Mouse (Mus musculus) neutrophil, adult 59 days (primary cell): ENCODE measurements around the gene Resf1. TPM values are rescaled to one million over a fixed set of nuclear protein-coding genes. Genes with fewer than 3 reads are reported as not detected.

ENCODE experiments used
- total RNA-seq, 2 experiments: library from RNA; stranded (reverse); gene quantifications; 1 replicate in 1 of 2; 2 replicates in 1 of 2; pipeline ENCODE4 v1.2.4; 2023

Gene Resf1
- total RNA-seq = 100 to 1,000 TPM; 162 to 186 TPM

DNA sequence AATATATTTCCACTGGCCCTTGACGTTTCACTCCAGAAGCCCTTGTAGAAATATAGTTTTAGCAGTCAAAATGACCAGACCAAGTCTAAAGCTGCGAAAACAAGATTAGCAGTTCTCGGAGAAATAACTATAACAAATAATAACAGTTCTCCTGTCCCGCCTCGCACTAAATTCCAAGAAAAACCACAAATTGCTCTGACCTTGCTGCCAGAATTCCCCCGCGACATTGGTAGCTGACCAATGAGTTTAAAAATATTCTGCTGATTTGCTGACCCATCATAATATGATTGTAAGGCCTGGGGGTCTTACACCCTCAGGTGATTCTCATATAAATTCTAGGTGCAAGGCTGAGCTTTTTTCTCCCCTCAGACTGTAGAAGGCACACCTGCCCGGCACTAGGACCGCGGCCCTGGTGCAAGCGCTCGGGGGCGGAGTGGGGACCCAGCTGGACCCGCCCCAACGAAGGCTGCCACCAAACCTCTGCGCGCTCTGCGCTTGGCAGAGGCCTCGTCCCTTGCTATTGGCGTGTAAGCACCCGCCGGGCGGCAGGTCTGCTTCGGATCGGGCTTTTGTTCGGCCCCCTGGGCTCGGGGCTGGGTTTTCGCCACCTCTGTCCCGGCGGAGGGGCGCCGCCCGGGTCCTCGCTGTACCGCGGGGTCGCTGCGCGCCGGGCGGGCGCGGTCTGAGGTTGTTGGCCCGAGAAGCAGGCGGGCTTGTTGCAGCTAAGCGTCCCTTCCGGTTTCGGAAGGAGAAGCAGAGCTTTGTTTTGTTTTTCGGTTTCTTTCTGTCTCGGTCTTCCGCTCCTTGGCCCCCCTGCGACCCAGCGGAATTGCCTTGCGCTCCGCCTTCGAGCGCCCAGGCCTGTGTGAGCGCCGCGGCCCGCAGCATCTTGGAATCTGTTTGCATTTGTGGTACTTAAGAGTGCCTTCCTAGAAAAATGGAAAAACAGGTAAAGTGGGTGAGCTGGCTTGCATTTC, at the start of gene Resf1:
TSS of gene Resf1 (plus strand) at position 459 of the 977 bp plus-strand sequence.

Other genes starting within 250 kb of the Resf1 start
- 1 to 10 TPM; 1.2 to 1.6 TPM for gene Dennd5b, start 207.7 kb upstream of the Resf1 start, total RNA-seq
- not detected for gene Gm10203, start 179.2 kb upstream of the Resf1 start, total RNA-seq
- gene Etfbkmt, start 169.6 kb upstream of the Resf1 start, total RNA-seq = 1 to 10 TPM; 1.5 to 4.3 TPM
- gene Amn1, start 120.7 kb upstream of the Resf1 start, total RNA-seq = 10 to 100 TPM; 30.7 to 32.2 TPM
- under 1 TPM; 0.22 to 0.73 TPM for gene Bicd1, start 99.5 kb downstream of the Resf1 start, total RNA-seq